Mouse (Mus musculus): Measurements from ENCODE around the gene Liph.
"Not testable (repeated sequence)": the region's sequence is repeated elsewhere in the genome, so short reads cannot be mapped to it uniquely, and the experiment has no call there.

Liph gene

DNA sequence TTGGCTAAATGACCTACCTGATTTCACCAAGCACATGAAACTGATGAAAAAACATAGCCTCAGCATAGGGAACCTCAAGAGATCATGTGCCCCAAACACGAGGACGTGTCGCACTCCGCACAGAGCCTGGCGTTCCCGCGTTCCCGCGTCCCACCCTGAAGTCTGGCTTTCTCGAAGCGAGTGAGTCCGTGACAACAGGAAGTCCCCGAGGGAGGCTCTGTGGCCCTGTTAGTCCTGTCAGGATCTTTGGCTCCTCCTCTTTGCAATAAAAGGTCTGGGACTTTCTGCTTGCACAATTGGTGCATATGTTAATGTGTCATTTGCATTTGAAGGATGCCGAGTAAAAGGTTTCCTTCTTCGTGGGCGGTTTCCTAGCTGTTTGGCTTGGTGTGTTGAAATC lies at the start of gene Liph:
TSS of gene Liph (minus strand) at position 360 of the 400 bp plus-strand sequence.
- peak; percentile 42 for DNase-seq (ENCODE audit: low read depth, low spot score)

DNA sequence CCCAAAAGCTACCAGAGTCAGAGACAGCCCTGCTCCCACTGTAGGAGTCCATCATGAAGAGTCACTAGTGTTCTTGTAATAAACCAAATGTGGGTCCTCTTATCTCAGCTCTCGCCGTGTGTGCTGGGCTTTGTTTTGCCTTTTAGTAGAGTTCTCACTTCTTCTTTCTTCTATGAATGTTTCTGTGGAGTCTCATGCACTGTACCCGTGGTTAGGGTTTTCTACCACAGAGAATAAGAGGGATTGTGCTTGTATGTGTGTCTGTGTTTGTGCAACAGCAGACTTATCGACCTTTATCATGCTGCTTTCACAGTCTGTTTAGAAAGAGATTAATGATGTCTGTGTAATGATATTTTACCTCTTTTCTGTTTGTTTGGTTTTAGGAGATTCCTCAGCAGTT lies 48.4 kb upstream of the Liph start:
- no peak for DNase-seq (ENCODE audit: low read depth, low spot score)

DNA sequence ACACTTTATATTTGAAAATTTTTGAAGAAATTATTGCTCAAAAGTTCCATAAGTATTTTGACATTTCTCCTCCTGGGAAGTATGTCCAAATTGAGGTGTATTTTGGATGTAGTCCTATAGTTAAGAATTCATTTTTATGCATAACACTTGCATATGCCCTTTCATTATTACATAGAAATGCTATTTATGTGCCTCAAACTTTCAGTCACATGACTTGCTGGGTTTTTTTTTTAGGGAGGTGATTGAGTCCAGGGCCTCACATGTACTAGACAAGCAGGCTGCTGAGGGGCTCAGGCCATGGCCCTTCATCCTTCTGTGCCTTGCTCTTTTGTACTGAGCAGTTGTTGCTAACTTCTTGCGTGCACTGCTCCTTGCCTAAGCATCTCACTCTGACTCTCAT lies 44.5 kb upstream of the Liph start:
- DNase-seq (ENCODE audit: low read depth, low spot score) = no peak

DNA sequence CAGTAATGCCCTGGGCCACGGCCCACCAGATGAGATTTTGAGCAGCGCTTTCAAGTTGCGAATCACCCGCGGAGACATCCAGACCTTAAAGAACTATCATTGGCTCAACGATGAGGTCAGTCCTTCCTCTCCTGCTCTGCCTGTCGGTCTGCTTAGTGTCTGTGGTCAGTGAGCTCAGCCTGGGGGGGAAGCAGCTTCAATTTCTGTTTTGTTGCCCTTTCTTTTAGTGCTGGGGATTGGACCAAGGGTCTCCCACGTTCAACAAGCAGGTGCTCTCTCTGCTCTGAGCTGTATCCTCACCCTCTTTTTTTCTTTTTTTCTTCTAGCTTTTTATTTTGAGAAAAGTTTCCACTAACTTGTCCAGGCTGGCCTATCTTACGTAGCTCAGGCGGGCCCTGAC lies 43.1 kb upstream of the Liph start:
- no peak for DNase-seq (ENCODE audit: low read depth, low spot score)

DNA sequence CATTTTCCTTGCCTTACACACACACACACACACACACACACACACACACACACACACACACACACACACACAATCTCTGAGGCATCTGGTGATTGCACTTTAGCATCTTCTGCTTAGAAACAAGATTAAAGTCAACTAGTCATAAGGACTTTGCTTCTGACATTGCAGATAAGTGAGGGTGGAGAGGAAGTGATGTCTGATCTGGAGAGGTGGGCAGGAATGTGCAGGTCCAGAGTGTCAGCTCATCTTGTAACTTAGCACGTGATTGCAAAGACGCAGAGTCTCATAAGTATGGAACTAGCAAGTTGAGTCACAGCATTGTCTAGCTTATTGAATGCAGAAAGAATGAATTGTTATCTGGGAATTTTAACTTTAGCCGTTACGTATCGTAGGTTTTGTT lies 32.0 kb upstream of the Liph start:
- DNase-seq (ENCODE audit: low read depth, low spot score) = no peak

DNA sequence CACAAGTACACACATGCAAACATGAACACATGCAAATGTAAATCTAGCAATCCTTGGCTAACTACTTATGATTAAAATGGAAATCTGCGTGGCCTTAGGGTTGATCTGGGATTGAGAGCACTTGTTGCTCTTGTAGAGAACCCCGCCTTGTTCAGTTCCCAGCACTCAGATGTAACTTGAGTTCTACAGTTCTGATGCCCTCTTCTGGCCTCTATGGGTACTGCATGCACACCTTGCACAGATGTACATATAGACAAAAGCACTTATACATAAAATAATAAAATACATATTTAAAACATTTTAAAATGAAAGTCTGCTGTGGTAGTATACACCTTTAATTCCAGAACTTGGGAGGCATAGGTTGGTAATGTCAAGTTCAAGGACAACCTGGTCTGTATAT lies 26.7 kb upstream of the Liph start:
- peak; percentile 66 for DNase-seq (ENCODE audit: low read depth, low spot score)

DNA sequence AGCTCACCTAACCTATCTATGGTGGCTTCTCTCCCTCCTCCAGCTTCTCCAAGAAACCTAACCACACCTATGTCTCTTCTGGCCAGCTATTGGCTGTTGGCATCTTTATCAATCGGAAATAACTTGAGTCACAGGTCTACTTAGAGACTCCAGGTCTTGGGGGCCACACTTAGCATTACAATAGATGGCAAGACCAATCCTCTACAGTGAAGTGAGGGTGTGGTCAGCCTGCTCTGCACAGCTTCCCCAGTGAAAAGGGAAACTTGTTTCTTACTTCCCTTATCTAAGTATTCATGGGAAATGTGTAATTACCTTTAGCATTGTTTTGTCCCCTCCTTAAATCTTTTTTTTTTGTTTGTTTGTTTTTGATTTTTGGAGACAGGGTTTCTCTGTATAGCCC lies 20.1 kb upstream of the Liph start:
- DNase-seq (ENCODE audit: low read depth, low spot score) = no peak

DNA sequence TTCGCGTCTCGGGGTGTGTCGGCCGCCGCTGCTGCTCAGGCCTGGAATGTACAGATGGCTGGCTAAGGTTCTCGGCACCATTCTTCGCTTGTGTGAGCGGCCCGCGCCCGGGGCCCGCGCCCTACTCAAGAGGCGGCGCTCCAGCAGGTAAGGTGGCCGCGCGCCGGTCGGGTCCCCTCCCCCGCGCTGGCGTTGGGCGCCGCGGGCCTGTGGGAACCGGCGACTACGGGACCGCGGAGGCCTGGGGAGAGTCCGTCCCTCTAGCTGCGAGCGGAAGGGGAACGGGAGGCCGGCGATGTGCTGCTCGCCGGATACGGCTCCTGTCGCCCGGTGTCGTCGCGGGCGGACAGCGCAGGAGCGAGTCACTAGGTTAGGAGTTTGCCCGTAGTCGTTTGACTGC lies 14.1 kb upstream of the Liph start:
- DNase-seq (ENCODE audit: low read depth, low spot score) = no peak

DNA sequence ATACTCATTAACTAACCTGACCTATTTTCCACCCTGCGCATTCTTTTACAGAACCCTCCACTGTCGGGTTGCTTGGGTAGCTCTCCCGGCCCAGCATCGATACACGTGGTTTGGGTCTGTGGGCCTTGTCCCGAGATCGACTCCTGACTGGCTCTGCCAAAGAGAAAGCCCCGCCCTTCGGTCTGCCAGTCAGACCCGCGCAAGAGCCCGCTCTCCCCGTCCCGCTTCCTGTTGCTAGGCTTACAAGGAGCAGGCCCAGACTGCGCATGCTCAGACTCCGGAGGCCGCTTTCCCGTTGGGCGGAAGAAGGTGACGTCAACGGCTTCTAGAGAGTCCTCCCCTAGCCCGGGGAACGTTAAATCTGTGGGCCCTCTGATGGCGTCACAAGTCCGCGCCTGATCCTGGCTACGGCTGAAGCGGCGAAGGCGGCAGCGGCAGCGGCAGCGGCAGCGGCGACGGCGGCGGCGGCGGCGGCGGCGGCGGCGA lies 13.7 kb upstream of the Liph start, which contains the start of gene Senp2:
TSS of gene Senp2 (plus strand) at position 386 of the 486 bp plus-strand sequence.
- DNase-seq (ENCODE audit: low read depth, low spot score) = peak; percentile 100

DNA sequence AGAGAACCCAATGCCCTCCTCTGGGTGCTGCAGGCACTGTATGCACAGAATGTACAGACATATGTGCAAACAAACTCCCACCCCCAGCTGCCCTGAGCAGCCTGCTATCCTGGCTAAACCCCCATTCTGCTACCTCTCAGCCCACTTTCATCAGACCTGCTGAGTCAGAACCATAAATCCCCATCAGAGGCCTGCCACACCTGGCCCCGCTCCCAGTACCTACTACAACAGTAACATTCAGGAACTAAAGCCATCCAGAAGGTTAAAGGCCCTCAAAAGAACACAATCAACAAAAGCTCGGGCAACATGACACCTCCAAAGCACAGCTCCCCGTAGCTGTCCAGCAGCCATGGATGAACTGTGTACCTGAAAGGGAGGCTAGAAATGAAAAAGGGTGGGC lies 6.1 kb upstream of the Liph start:
- DNase-seq (ENCODE audit: low read depth, low spot score) = no peak

DNA sequence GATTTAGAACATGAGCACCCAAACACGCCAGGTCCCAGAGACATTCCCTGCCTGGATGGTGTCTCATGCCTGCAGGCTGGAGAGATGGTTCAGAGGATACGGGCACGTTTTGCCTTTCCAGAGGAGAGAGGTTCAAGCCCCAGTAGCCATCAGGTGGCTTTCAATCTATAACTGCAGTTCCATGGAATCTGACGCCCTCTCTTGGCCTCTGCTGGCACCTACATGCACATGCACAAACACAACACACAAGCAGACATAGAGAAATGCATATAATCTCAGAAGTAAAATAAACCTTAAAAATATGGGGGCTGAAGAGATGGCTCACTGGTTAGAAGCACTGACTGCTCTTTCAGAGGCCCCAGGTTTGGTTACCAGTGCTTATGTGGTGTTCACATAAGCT lies 5.7 kb upstream of the Liph start:
- no peak for DNase-seq (ENCODE audit: low read depth, low spot score)

DNA sequence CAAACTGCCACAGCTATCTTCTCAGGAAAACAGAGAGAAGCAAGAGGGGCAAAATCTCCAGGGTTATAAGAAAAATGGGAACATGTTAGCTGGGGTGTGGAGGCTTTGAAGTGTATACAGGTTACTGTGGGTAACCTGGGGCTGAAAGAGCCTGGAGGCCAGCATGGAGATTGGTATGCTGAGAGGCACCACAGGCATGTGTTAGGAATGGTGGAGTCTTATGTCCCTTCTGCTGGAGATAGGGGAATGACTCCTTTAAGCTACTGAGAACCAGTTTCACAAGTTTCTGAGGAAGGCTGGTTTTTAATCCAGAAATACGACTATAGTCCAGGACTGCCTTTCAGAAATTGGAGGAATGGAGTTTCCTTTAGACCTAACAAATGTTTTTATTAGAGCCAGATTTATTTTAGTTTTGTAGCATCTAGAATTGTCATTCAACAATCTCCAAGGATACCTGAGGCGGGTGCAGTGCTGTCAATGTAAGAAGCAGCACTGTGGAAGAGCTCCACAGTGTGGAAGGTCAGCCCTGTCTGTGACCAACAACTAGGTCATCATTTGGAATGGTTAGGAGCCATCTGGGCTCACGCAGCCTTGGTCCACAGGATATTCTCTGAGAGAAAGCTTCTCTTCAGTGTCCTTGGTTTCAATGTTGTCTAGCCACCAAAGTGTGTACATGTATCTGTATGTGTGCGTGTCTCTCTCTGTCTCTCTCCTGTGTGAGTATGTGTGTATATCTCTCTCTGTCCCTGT lies 4.7 kb upstream of the Liph start:
- no peak for DNase-seq (ENCODE audit: low read depth, low spot score)

DNA sequence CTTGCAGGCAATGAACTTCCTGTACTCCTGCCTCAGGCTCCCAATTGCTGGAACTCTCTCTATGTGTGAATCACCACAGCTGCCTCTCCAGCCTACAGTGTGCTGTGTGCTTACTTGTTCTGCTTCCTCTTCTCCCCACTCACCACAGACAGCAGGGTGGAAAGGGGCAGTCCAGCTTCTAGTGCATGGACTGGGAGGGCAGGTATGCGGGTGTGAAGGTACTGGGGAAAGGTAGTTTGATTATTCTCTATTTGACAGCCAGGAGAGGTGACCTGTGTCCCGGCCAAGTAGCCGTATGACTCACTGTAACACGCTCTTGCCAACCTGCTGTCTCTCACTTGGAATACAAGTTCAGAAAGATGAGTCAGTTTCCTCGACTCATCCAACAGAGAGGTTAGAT lies 2.6 kb upstream of the Liph start:
- DNase-seq (ENCODE audit: low read depth, low spot score) = no peak

DNA sequence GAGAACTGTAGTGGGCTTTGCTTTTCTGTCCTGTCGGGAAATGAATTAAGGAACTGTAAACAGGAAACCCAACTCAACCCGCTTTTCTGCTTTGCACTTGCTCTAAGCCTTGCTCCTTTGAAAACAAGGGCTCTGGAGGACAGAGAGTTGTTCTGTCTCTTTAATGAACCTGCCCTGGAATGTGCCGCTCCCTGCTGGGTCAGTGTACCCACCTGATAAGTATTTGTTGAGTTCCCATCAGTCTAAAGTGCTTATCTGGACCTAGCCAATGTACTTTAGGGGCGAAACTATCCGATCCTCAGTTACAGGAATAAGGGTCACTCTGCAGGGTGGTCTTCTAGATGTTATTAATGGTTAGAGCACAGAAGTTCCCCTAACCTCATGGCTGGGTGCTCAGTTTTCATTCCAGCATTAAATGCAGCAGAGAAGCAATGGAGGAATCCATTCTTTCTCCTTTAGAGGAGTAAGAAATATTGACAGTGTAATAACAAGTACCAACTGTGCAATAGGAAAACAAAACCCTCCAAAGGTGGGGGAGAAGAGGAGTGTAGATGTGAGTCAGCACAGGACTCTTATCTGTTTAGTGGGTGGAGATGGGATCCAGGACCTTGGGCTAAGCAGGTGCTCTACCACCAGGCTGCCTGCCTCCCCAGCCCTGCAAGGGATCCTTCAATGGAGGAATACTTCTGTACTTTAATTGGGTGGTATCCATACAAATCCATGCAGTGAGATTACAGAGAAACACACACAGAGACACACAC lies 1.6 kb upstream of the Liph start:
- DNase-seq (ENCODE audit: low read depth, low spot score) = no peak

DNA sequence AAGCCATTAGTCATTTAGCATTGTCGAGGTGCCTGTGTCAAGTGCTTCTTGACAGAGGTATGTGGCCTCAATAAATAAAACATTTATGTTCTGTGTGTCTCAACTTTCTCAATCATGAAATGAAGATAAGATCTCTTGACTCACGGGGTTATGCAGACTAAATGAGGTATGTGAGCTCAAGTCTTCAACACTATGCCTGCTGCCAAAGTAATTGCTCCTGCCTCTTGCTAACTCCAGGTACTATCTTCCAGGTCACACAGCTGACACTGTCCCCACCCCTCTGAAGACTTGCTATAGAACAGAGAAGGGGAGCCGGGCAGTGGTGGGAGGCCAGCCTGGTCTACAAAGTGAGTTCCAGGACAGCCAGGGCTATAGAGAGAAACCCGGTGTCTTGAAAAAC lies 939 bp upstream of the Liph start:
- no peak for DNase-seq (ENCODE audit: low read depth, low spot score)

DNA sequence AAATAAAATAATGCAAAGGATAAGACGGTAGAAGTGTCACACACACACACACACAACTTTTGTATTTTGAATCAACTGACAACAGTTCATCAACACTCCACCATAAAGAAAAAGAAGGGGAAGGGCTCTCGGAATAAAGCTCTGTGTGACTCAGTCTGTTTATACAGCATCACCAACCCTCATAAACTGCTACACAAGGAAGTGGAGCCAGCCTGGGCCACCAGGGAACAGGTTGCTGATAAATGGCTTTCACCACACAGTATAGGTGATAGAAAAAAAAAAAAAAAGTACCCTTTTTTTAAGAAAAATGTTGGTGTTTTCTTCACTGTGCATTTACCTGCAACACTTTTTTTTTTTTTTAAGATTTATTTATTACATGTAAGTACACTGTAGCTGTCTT lies 3.7 kb downstream of the Liph start:
- no peak for DNase-seq (ENCODE audit: low read depth, low spot score)

DNA sequence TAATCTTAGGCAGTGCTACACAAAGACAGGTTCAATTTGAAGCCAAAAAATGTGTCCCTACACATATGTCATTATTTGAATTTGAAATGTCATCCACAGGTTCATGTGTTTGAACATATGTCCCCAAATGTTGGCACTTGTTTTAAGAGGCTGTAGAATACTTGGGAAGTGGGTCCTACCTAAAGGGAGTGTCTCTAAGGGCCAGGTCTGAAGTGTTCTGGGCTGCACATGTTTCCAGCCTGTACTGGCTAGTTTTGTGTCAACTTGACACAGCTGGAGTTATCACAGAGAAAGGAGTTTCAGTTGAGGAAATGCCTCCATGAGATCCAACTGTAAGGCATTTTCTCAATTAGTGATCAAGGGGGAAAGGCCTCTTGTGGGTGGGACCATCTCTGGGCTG lies 4.6 kb downstream of the Liph start:
- not testable (repeated sequence) for DNase-seq (ENCODE audit: low read depth, low spot score)

DNA sequence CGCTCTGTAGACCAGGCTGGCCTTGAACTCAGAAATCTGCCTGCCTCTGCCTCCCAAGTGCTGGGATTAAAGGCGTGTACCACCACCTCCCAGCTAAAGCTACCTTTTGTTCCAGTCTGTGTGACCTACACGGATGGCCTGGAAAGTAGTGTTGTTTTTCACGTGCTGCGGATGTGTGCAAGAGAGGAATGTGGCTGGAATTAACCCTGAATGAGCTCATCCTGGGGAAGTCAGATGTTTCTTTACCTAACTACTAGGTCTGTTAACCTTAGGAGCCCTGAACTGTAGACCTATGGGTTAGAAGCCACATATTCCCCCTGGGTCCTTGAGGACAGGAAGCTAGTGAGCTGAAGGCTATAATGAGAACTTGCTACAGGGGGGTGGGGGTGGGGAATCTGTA lies 7.5 kb downstream of the Liph start:
- DNase-seq (ENCODE audit: low read depth, low spot score) = no peak

DNA sequence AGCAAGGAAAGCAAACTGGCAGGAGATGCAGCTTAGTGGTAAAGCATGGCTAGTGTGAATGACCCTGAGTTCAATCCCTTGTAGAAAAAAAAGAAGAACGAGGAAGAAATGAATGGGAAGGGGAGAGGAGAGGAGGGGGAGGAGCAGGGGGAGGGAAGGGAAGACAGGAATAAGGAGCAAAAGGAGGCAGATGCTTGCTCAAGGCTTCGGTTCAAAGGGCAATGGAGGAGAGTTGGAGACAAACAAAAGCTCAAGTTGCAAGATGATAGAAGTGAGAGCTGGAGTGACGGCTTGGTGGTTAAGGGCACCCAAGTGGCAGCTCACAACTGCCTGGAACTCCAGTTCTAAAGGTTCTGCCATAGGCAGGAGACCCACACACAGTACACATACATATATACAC lies 9.3 kb downstream of the Liph start:
- DNase-seq (ENCODE audit: low read depth, low spot score) = no peak

DNA sequence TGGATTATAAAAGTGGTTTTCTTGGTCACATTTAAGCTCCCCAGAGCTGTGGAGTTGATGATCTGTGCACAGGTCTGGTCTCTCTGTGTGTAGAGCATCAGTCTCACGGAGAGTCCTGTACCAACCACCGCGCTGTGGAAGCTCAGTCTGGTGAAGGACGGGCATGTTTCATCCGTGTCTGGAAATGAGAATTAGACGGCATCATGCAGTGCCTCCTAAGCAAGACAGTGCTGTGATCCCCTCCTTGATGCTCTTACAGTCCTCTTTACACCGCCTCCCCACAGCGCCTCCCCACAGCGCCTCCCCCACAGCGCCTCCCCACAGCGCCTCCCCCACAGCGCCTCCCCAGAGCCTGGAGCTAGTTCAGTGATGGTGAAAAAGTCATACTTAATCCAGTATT lies 11.4 kb downstream of the Liph start:
- DNase-seq (ENCODE audit: low read depth, low spot score) = no peak

DNA sequence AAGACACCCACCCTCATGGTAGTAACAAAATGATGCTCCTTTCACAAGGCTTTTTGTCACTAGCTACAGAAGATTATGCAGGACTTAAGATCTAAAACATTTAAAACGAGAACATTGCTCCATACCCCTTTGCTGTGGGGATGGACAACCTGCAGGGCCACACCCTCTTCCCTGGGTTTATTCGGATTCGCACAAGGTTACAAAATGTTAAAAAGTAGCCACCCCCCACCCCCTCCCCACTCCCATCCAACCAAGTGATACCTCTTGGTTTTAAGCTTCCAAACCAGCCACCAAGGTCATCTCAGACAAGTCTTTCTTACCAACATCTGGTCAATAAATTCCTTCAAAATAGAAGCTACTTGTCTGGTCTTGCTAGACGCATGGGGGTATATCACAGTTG lies 11.9 kb downstream of the Liph start:
- no peak for DNase-seq (ENCODE audit: low read depth, low spot score)

DNA sequence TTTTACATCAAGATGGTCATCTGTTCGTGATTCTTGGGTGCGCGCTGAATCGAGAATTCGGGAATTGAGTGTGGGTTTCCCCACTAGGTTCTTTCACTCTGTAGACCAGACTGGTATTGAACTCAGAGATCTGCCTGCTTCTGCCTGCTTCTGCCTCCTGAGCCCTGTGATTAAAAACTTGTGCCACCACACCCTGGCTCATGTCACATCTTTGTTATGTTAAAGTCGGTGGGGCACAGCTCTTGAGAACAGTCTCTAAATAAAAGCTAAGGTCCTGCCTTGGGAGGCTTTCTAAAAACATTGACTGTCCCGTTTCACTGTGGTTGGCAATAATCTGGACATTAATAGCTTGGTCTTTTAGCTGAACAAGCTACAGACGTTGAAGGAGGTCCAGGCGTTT lies 12.3 kb downstream of the Liph start:
- DNase-seq (ENCODE audit: low read depth, low spot score) = no peak

DNA sequence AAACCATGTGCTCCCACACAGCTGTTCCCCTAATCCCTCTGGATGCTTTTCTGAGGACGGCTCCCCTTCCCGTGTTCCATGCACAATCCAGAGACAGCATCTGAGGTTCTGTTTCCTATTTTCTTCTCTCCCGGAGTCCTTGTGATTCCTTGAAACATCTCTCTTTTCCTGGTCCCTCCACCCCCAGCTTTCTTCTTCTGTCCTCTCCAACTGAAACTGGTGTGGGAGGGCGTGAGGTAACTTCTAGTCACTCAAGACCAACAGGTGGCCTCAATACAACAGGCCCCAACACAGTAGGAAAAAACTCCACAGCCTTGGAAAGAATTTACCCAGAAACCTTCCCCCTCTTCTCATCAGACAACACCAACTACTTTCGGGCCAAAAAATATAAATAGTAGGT lies 18.1 kb downstream of the Liph start:
- DNase-seq (ENCODE audit: low read depth, low spot score) = no peak
